Mouse (Mus musculus) hindbrain, embryonic 14.5 days (tissue): ENCODE results near the gene Tie1. TPM values are rescaled to one million over a fixed set of nuclear protein-coding genes. Genes with fewer than 3 reads are reported as not detected.

ENCODE experiments used
- ATAC-seq: fragments of 200-750 bp; cut with Nextera tagmentation; 2 replicates; pipeline ENCODE4 v1.8.0; 2017; ENCODE audit warnings: moderate number of reproducible peaks, mild to moderate bottlenecking, moderate TSS enrichment, moderate library complexity; ENCODE audit not compliant: low FRiP score
- DNase-seq: peaks from one replicate; pipeline ENCODE4 v3.0.0-alpha.2; 2015; ENCODE audit warnings: low spot score
- H3K27ac ChIP-seq: fragments of 300-500 bp; sonication (generic); 2 replicates; pipeline ENCODE4 v1.5.1; 2014; ENCODE audit warnings: mild to moderate bottlenecking, moderate library complexity
- H3K27me3 ChIP-seq: fragments of 300-500 bp; sonication (generic); 2 replicates; pipeline ENCODE4 v1.6.1; 2014; ENCODE audit warnings: mild to moderate bottlenecking, low read length, mixed read lengths; ENCODE audit not compliant: control insufficient read depth, insufficient read depth
- H3K36me3 ChIP-seq: fragments of 300-500 bp; sonication (generic); replicated peaks from 2 replicates; pipeline ENCODE4 v1.6.1; 2014; ENCODE audit not compliant: control insufficient read depth, insufficient read depth
- H3K4me1 ChIP-seq: fragments of 300-500 bp; sonication (generic); replicated peaks from 2 replicates; pipeline ENCODE4 v1.6.1; 2014; ENCODE audit warnings: antibody characterized with exemption, low read length, mixed read lengths; ENCODE audit not compliant: control insufficient read depth, insufficient read depth
- H3K4me2 ChIP-seq: fragments of 300-500 bp; sonication (generic); replicated peaks from 2 replicates; pipeline ENCODE4 v1.6.1; 2014; ENCODE audit warnings: mild to moderate bottlenecking, moderate library complexity
- H3K4me3 ChIP-seq: fragments of 300-500 bp; sonication (generic); replicated peaks from 2 replicates; pipeline ENCODE4 v1.5.1; 2014; ENCODE audit warnings: mild to moderate bottlenecking, low read length
- H3K9ac ChIP-seq: fragments of 300-500 bp; sonication (generic); 2 replicates; pipeline ENCODE4 v1.6.1; 2014
- H3K9me3 ChIP-seq: fragments of 300-500 bp; sonication (generic); 2 replicates; pipeline ENCODE4 v1.6.1; 2016; ENCODE audit warnings: low read length; ENCODE audit not compliant: control insufficient read depth
- WGBS: fragments of 180-500 bp; shearing (Covaris S2); extraction: QIAGEN DNeasy Blood & Tissue Kit; methylation state at CpG from one replicate; pipeline ENCODE4 v1.1.7; 2014; 5-methylcytosine and 5-hydroxymethylcytosine counted together
- polyA plus RNA-seq: library from polyadenylated mRNA; unstranded; fragments of >200 nt; fragmentation: Nextera tagmentation; extraction: Ambion mirVana; gene quantifications from 2 replicates; pipeline ENCODE4 v1.2.1, GENCODE M21; 2014

Gene Tie1
- polyA plus RNA-seq, 1 experiment from 2014 or later = 15.1 TPM

DNA sequence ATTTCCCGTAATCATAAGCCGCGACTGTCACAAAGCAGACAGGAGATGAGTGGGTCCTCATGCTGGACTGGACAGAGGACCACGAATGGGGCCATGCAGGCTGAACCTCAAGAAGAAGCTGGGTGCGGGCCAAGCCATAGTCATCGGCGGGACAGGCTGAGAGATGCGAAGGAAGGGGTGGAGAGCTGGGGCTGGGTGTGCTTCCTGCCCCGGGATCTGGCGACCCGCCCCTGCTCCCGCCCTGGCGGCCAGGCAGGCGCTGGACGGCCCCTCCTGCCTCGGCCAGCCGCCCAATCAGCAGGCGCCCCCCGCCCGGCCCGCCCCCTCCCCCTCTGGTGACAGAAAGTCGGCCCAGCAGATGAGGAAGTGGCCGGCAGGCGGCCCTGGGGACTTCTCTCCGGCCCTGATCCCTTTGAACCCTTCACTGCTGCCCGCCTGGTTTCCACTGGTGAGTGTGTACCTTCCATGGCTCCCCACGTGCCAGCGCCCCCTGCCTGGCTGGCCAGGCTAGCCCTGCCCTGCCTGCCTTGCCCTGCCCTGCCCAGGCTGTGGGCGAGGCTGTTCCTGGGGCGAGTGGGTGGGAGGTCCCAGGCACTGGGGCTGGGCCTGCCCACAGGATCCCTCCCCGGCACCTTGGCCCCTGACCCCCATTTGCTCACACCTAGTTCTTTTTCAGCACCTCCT is 62.0 kb downstream of the Tie1 start, which contains the start of gene Elovl1:
Gene Elovl1, plus strand, starts transcription at position 326 of the 684 bp plus-strand sequence.
- H3K4me1 ChIP-seq = peaks cover 24% of the 10 kb centered on the region
- peak within 1 kb of the TSS; percentile 77 for H3K27ac ChIP-seq
- H3K36me3 ChIP-seq = peaks cover 21% of the 10 kb centered on the region
- WGBS = under 1% methylated on average over 16 of the region's 31 CpGs
- ATAC-seq = peak; percentile 92
- H3K4me2 ChIP-seq = peak within 1 kb of the TSS; percentile 91
- H3K9ac ChIP-seq = peak within 1 kb of the TSS; percentile 66
- peak; percentile 68 for DNase-seq
- H3K4me3 ChIP-seq = peak within 1 kb of the TSS; percentile 45
- no peaks in the 10 kb centered on the region for H3K9me3 ChIP-seq
- no peaks in the 10 kb centered on the region for H3K27me3 ChIP-seq

DNA sequence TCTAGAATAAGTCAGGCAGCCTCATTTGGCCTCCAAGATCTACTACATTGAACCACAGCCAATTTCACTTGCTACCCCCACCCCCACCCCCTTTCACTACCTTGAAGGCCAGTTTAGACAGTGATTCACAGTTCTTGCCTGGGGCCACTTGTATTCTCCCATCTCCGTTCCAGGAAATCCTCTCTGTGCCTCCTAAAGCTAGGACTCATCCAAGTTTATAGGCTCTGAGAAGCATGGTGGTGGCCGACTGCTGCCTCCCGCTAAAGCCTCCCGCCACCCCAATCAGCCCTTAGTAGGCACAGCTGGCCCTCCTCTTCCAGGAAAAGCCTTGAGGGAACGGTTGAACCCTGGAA is 62.5 kb downstream of the Tie1 start:
- Histone ChIP-seq H3K9ac (peak overlapping the region; percentile 66), H3K4me2 (peak overlapping the region; percentile 91), H3K4me1 (peaks cover 24% of the 10 kb centered on the region), H3K27me3 (no peaks in the 10 kb centered on the region), H3K27ac (peak overlapping the region; percentile 77), H3K9me3 (no peaks in the 10 kb centered on the region), H3K4me3 (peak overlapping the region; percentile 45), H3K36me3 (peaks cover 22% of the 10 kb centered on the region)
- 4% methylated on average over 5 of the region's 5 CpGs for WGBS
- DNase-seq (no peak), ATAC-seq (peak; percentile 18; the same call in 1 of the 2 replicates)

DNA sequence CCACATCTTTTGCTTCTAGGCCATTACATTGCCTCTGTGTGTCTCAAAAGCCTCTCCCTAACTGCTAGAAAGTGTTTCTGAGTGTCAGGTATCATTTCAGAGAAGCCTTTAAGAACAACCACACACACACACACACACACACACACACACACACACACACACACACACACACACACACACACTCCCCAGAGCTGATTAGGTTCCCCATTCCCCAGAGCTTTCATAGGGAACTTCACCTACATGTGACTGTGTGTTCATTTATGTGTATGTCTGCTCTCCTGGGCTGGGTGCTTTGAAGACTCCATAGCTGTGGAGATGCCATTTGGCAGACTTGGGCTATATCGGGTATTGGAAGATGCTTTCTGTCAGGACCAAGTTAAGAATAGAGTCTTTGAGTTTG is 64.5 kb downstream of the Tie1 start:
- H3K36me3 ChIP-seq = peaks cover 25% of the 10 kb centered on the region; the same call in 1 of the 2 replicates
- H3K4me2 ChIP-seq = no peak overlapping the region
- H3K4me3 ChIP-seq = no peak overlapping the region
- DNase-seq (no peak), ATAC-seq (no peak)
- 93% methylated on average over 1 of the region's 1 CpGs for WGBS
- H3K9ac ChIP-seq = no peak overlapping the region
- H3K27ac ChIP-seq = no peak overlapping the region
- H3K27me3 ChIP-seq = no peaks in the 10 kb centered on the region
- no peaks in the 10 kb centered on the region for H3K9me3 ChIP-seq
- peaks cover 24% of the 10 kb centered on the region for H3K4me1 ChIP-seq

DNA sequence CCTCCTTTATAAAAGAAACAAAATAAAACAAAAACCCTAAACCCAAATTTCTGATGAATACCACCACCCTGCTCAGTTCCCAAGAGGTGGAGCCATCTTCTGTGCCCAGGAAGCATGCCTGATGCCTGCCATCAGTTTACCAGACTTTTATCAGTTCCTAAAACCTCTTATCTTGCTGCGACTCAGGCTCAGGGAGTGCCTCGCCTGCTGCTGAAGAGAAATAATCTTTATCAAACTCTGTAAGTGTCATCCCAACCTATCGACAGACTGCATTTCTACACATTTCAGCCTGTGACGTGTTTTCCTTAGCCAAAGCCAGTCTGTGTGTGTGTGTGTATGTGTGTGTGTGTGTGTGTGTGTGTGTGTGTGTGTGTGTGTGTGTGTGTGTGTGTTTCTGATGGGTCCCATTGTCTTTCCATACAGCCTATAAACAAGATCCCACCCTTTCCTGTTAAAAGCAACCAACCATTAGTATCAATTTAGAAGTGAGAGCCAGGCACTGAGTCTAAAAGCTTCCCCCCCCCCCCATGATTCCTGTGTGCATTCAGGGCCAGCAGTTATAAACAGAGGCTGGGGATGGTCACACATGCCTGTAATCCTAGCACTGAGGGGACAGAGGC is 65.2 kb downstream of the Tie1 start:
- 86% methylated on average over 4 of the region's 4 CpGs for WGBS
- no peak overlapping the region for H3K9ac ChIP-seq
- H3K4me1 ChIP-seq = peaks cover 24% of the 10 kb centered on the region
- no peak overlapping the region for H3K27ac ChIP-seq
- DNase-seq = no peak
- H3K27me3 ChIP-seq = no peaks in the 10 kb centered on the region
- H3K4me2 ChIP-seq = no peak overlapping the region
- ATAC-seq = no peak
- H3K4me3 ChIP-seq = no peak overlapping the region
- peaks cover 31% of the 10 kb centered on the region; the same call in 1 of the 2 replicates for H3K36me3 ChIP-seq
- no peaks in the 10 kb centered on the region for H3K9me3 ChIP-seq

DNA sequence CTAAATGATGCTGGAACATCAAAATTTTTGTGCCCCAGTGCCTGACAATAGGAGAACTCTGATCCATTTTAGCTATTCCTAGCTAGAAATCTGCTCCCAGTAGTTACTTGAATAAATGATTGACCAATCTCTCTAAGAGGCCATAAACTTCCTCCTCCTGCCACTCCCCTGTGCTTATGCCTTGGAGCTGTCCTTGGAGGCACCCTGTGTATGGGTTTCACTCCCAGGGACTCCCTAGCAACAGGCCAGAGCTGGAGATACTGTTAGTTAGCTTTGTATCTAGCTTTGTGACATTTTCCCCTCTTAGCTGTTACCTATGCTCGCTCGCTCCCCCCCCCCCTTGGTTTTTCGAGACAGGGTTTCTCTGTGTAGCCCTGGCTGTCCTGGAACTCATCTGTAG is 68.5 kb downstream of the Tie1 start:
- Histone ChIP-seq H3K4me3 (no peak overlapping the region), H3K4me2 (no peak overlapping the region), H3K27me3 (no peaks in the 10 kb centered on the region), H3K36me3 (peaks cover 60% of the 10 kb centered on the region), H3K27ac (no peak overlapping the region), H3K9ac (no peak overlapping the region), H3K9me3 (no peaks in the 10 kb centered on the region), H3K4me1 (no peaks in the 10 kb centered on the region)
- ATAC-seq = no peak
- 100% methylated on average over 3 of the region's 3 CpGs for WGBS
- DNase-seq = no peak

Other genes with a start within 250 kb of the Tie1 start
- gene Ptprf, start 198.7 kb downstream of the Tie1 start, polyA plus RNA-seq = 67.1 and 68.2 TPM in 2 replicates
- gene Szt2, start 80.8 kb downstream of the Tie1 start, polyA plus RNA-seq = 11.6 and 14.0 TPM in 2 replicates
- 98.6 and 102 TPM in 2 replicates for gene Med8, start 80.7 kb downstream of the Tie1 start, polyA plus RNA-seq
- gene Elovl1, start 62.0 kb downstream of the Tie1 start, polyA plus RNA-seq = 29.5 and 32.4 TPM in 2 replicates
- 30.1 and 40.2 TPM in 2 replicates for gene Cdc20, start 52.7 kb downstream of the Tie1 start, polyA plus RNA-seq
- gene Mpl, start 32.5 kb downstream of the Tie1 start, polyA plus RNA-seq = 0.28 and 0.34 TPM in 2 replicates
- not detected in 2 replicates for gene 2610528J11Rik, start 36.9 kb upstream of the Tie1 start, polyA plus RNA-seq
- gene Tmem125, start 54.0 kb upstream of the Tie1 start, polyA plus RNA-seq = not detected in 2 replicates
- gene Cfap57, start 130.7 kb upstream of the Tie1 start, polyA plus RNA-seq = 1.7 and 3.1 TPM in 2 replicates
- 102 TPM in 2 replicates for gene Ebna1bp2, start 130.7 kb upstream of the Tie1 start, polyA plus RNA-seq
- not detected in 2 replicates for gene Olfr62, start 168.9 kb upstream of the Tie1 start, polyA plus RNA-seq
- gene Olfr1342, start 202.7 kb upstream of the Tie1 start, polyA plus RNA-seq = not detected in 2 replicates
- gene Olfr1341, start 213.5 kb upstream of the Tie1 start, polyA plus RNA-seq = not detected in 2 replicates
- not detected in 2 replicates for gene Olfr1340, start 230.1 kb upstream of the Tie1 start, polyA plus RNA-seq
- not detected in 2 replicates for gene Olfr1339, start 242.1 kb upstream of the Tie1 start, polyA plus RNA-seq